9 mouse cellular contexts compared by ENCODE assay signal in the genomic region with DNA sequence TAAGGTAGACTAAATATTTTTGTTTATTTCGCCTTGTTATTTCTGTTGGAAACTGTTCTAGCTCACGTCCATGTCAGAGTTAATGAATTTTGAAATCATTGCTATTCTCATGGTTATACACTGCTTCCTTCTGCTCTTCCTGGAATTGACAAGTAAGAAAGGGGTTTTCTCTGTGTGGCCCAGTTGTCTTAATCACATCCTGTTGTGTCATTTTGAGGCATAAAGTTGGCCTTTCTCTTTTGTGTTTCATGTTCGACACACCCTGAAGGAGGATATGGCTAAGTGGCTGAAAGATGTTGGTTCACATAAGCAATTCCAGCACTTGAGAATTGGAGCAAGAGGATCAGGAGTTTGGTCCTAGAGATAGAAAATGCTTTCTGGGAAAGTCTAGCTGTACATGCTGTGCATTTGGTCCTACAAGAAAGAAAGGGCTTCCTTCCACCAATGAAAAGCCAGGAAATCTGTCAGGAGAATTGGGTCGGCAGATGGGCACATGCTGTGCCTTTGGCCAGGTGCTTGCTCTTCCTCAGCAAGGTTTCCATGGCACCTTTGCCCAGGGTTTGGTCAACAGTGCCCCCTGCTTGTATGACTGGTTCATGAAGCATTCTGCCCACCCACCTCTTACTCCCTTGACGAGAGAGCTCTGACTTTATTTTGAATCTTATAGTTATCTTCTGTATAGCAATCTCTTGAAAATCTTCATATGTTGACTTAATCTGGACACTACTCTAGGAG. TPM values are rescaled to one million over a fixed set of nuclear protein-coding genes. Genes with fewer than 3 reads are reported as not detected.
DNase-seq lines count a peak whose midpoint lies in the region; TF ChIP-seq lines count a peak whose summit lies in the region.
"Had no signal": no experiment of that assay in that cellular context is flagged by ENCODE, and none has a peak within 500 bp of the region (broad histone marks: within the 10 kb centered on the region; RNA-seq: fewer than 3 reads in every experiment).

No protein-coding gene starts in this region.

- no peaks in the 10 kb centered on the region for H3K4me1 ChIP-seq in kidney, adult 2 months (ENCODE audit: control insufficient read depth, insufficient read depth, low read length)
- peaks cover 4 to 8% of the 10 kb centered on the region in 2 experiments; a peak in 3 of 4 replicates for H3K4me1 ChIP-seq in MEL (ENCODE audit: control insufficient read depth in 1 of 2, insufficient read depth in 2 of 2, low read length in 2 of 2)
- H3K4me1 ChIP-seq: liver, embryonic 13.5 days had no signal

- DNase-seq in kidney, adult 2 months: peak; percentile 45
- DNase-seq in kidney, adult 11 months: no peak
- DNase-seq in MEL (ENCODE audit: low read depth, low spot score): no peak
- peak; percentile 62 for DNase-seq in cerebellum, adult 11-12 months
- DNase-seq in kidney, postnatal 36 days: peak; percentile 23 to 71
- DNase-seq in layer of hippocampus, adult 18-20 months (ENCODE audit: low spot score in 2 of 2): no peak
- no peak for DNase-seq in spleen, postnatal 14 days (ENCODE audit: low spot score in 2 of 2)
- DNase-seq in left cerebral cortex, adult 11 months (ENCODE audit: low spot score): no peak
- DNase-seq: liver, embryonic 13.5 days had no signal

- no peaks in the 10 kb centered on the region for H3K79me2 ChIP-seq in MEL (ENCODE audit: control insufficient read depth, insufficient read depth, low read length, poor library complexity)

- H3K9me3 ChIP-seq in MEL (replicated peaks; ENCODE audit: insufficient read depth, low read length): no peaks in the 10 kb centered on the region
- H3K9me3 ChIP-seq: liver, embryonic 13.5 days had no signal

- TF ChIP-seq POLR2A in kidney, adult 2 months (IDR thresholded peaks at IDR 0.05; ENCODE audit: low read depth, low read length): no peak
- no peak for TF ChIP-seq POLR2A in MEL (IDR thresholded peaks at IDR 0.05; ENCODE audit: control insufficient read depth in 1 of 2, insufficient read depth in 1 of 2, low read depth in 1 of 2, low read length in 2 of 2, poor library complexity in 1 of 2)

- no peak overlapping the region for H3K9ac ChIP-seq in MEL (ENCODE audit: control insufficient read depth, low read depth, low read length, poor library complexity, severe bottlenecking)
- H3K9ac ChIP-seq: liver, embryonic 13.5 days had no signal

- no peak overlapping the region for H3K4me3 ChIP-seq in kidney, adult 2 months (ENCODE audit: insufficient read depth, low read depth, low read length)
- H3K4me3 ChIP-seq in MEL (ENCODE audit: control insufficient read depth in 1 of 2, insufficient read depth in 1 of 2, low read depth in 2 of 2, low read length in 2 of 2): no peak overlapping the region
- H3K4me3 ChIP-seq: liver, embryonic 13.5 days had no signal

- no peak for TF ChIP-seq EP300 in MEL (IDR thresholded peaks at IDR 0.05; ENCODE audit: low read depth in 1 of 2, low read length in 2 of 2)

- no peaks in the 10 kb centered on the region for H3K27me3 ChIP-seq in kidney, adult 2 months (replicated peaks; ENCODE audit: control insufficient read depth, insufficient read depth, low read length)
- H3K27me3 ChIP-seq in MEL (ENCODE audit: control insufficient read depth in 1 of 2, insufficient read depth in 2 of 2, low read length in 2 of 2): no peaks in the 10 kb centered on the region; a peak in 1 of 4 replicates
- H3K27me3 ChIP-seq: liver, embryonic 13.5 days had no signal

- TF ChIP-seq RAD21 in MEL (IDR thresholded peaks at IDR 0.05; ENCODE audit: low read depth, low read length): peak; percentile 44

- H3K27ac ChIP-seq in kidney, adult 2 months (ENCODE audit: insufficient read depth, low read depth, low read length): no peak overlapping the region
- H3K27ac ChIP-seq in MEL (ENCODE audit: control insufficient read depth, low read depth, low read length): no peak overlapping the region
- H3K27ac ChIP-seq: liver, embryonic 13.5 days had no signal

- no peaks in the 10 kb centered on the region for H3K36me3 ChIP-seq in kidney, adult 2 months (ENCODE audit: control insufficient read depth, insufficient read depth, low read length)
- peaks cover 0 to 8% of the 10 kb centered on the region in 2 experiments; a peak in 2 of 4 replicates for H3K36me3 ChIP-seq in MEL (ENCODE audit: control insufficient read depth in 1 of 2, insufficient read depth in 2 of 2, low read length in 2 of 2)
- H3K36me3 ChIP-seq: liver, embryonic 13.5 days had no signal

- WGBS in kidney, adult 2 months: 63% methylated on average over 5 of the region's 5 CpGs

- peak; percentile 67 for TF ChIP-seq CTCF in kidney, adult 2 months (conservative IDR thresholded peaks at IDR 0.05; ENCODE audit: insufficient read depth, insufficient read length, low read depth, low read length)
- TF ChIP-seq CTCF in MEL (IDR thresholded peaks at IDR 0.05 in 2 of 3, conservative IDR thresholded peaks at IDR 0.05 in 1 of 3; ENCODE audit: control insufficient read depth in 1 of 3, insufficient read depth in 1 of 3, low read depth in 2 of 3, low read length in 3 of 3, poor library complexity in 1 of 3, severe bottlenecking in 1 of 3): peak in 2 of 3 experiments; percentile 23 to 48; a peak in 4 of 6 replicates

TF ChIP-seq in MEL, 35 proteins besides CTCF, POLR2A, EP300 and RAD21:
- TF ChIP-seq TAL1 (IDR thresholded peaks at IDR 0.05; ENCODE audit: low read length): no peak
- TF ChIP-seq SMC3 (IDR thresholded peaks at IDR 0.05; ENCODE audit: low read depth, low read length): peak; percentile 45
- TF ChIP-seq ZC3H11A (IDR thresholded peaks at IDR 0.05; ENCODE audit: low read depth, low read length): 0 out of 2 replicates have a peak, but pooled peaks have one; percentile 18
- no peak for TF ChIP-seq NELFE (IDR thresholded peaks at IDR 0.05; ENCODE audit: low read depth, low read length)
- no peak for TF ChIP-seq POLR2AphosphoS2 (IDR thresholded peaks at IDR 0.05; ENCODE audit: low read length)
- TF ChIP-seq GATA1 (IDR thresholded peaks at IDR 0.05; ENCODE audit: low read depth, low read length): no peak

RNA-seq across cellular contexts. Expression of a gene that starts 8.6 kb away (rescaled TPM):
- 19.8 and 21.2 TPM in 2 replicates for polyA plus RNA-seq in kidney, adult 2 months (2012; rRNA removed)
- 1.4 and 1.9 TPM in 2 replicates for total RNA-seq in MEL (2012; rRNA removed)
- 1 to 10 TPM in 1 of 2 experiments, not detected in 1; 1.2 TPM for polyA plus RNA-seq in MEL (2012; ENCODE audit: insufficient read depth in 1 of 2, insufficient read length in 2 of 2, low read depth in 1 of 2, low replicate concordance in 2 of 2, missing spikeins in 1 of 2)
- 1 to 10 TPM; 4.0 to 4.1 TPM for total RNA-seq in layer of hippocampus, adult 18-20 months (2021)

Comparison
In these comparisons a context has a peak if more than half of its experiments do, and no peak if none do; other contexts are left out.
1. DNase-seq: peak in kidney, adult 2 months (single experiment), cerebellum, adult 11-12 months (single experiment) and kidney, postnatal 36 days (2 of 2); none in kidney, adult 11 months (single experiment), MEL (single experiment), layer of hippocampus, adult 18-20 months (0 of 2), spleen, postnatal 14 days (0 of 2) and left cerebral cortex, adult 11 months (single experiment).